Mouse (Mus musculus) forebrain, embryonic 15.5 days (tissue): ENCODE results near the gene Dlg2. TPM values are rescaled to one million over a fixed set of nuclear protein-coding genes. Genes with fewer than 3 reads are reported as not detected.

Source experiments
- ATAC-seq: fragments of 200-750 bp; cut with Nextera tagmentation; replicated peaks from 2 replicates; pipeline ENCODE4 v1.8.0; 2017; ENCODE audit warnings: mild to moderate bottlenecking, moderate TSS enrichment, moderate library complexity
- H3K27ac ChIP-seq: fragments of 300-500 bp; sonication (generic); replicated peaks from 2 replicates; pipeline ENCODE4 v1.5.1; 2015; ENCODE audit warnings: mild to moderate bottlenecking, inconsistent platforms
- H3K27me3 ChIP-seq: fragments of 300-500 bp; sonication (generic); 2 replicates; pipeline ENCODE4 v1.6.1; 2015; ENCODE audit warnings: inconsistent platforms
- H3K36me3 ChIP-seq: fragments of 300-500 bp; sonication (generic); 2 replicates; pipeline ENCODE4 v1.6.1; 2015; ENCODE audit warnings: mild to moderate bottlenecking, inconsistent platforms
- H3K4me1 ChIP-seq: fragments of 300-500 bp; sonication (generic); 2 replicates; pipeline ENCODE4 v1.6.1; 2015; ENCODE audit warnings: inconsistent platforms
- H3K4me2 ChIP-seq: fragments of 300-500 bp; sonication (generic); replicated peaks from 2 replicates; pipeline ENCODE4 v1.6.1; 2015; ENCODE audit warnings: mild to moderate bottlenecking, inconsistent platforms
- H3K4me3 ChIP-seq: fragments of 300-500 bp; sonication (generic); 2 replicates; pipeline ENCODE4 v1.5.1; 2015; ENCODE audit warnings: mild to moderate bottlenecking, inconsistent platforms
- H3K9ac ChIP-seq: fragments of 300-500 bp; sonication (generic); replicated peaks from 2 replicates; pipeline ENCODE4 v1.6.1; 2015; ENCODE audit warnings: mild to moderate bottlenecking, inconsistent platforms
- H3K9me3 ChIP-seq: fragments of 300-500 bp; sonication (generic); 2 replicates; pipeline ENCODE4 v1.6.1; 2016; ENCODE audit warnings: inconsistent platforms
- WGBS: fragments of 180-500 bp; shearing (Covaris S2); methylation state at CpG from one replicate; pipeline ENCODE4 v1.1.7; 2015; ENCODE audit warnings: mixed read lengths; 5-methylcytosine and 5-hydroxymethylcytosine counted together
- polyA plus RNA-seq: library from polyadenylated mRNA; unstranded; fragments of >200 nt; fragmentation: Nextera tagmentation; extraction: Ambion mirVana; gene quantifications from 2 replicates; pipeline ENCODE4 v1.2.1, GENCODE M21; 2015

Dlg2 gene
- polyA plus RNA-seq, 1 experiment from 2014 or later = 24.5 TPM

- Histone ChIP-seq H3K4me3 (no peak overlapping the region), H3K27me3 (no peaks in the 10 kb centered on the region), H3K4me2 (no peak overlapping the region), H3K4me1 (no peaks in the 10 kb centered on the region), H3K36me3 (no peaks in the 10 kb centered on the region), H3K9me3 (no peaks in the 10 kb centered on the region), H3K9ac (no peak overlapping the region), H3K27ac (no peak overlapping the region)
- 95% methylated on average over 3 of the region's 3 CpGs for WGBS
- ATAC-seq = no peak
These were observed 2006.9 kb downstream of the Dlg2 start for GRCm38 (mm10) chr7:92483346-92483745.

- no peaks in the 10 kb centered on the region for H3K27me3 ChIP-seq
- H3K27ac ChIP-seq = no peak overlapping the region
- H3K4me3 ChIP-seq = no peak overlapping the region
- WGBS = 64% methylated on average over 3 of the region's 3 CpGs
- H3K36me3 ChIP-seq = no peaks in the 10 kb centered on the region
- no peaks in the 10 kb centered on the region for H3K4me1 ChIP-seq
- no peak overlapping the region for H3K4me2 ChIP-seq
- ATAC-seq = no peak
- no peak overlapping the region for H3K9ac ChIP-seq
- no peaks in the 10 kb centered on the region for H3K9me3 ChIP-seq
These were observed 2009.6 kb downstream of the Dlg2 start for GRCm38 (mm10) chr7:92485881-92486710.

- H3K4me1 ChIP-seq = no peaks in the 10 kb centered on the region
- no peak for ATAC-seq
- no peaks in the 10 kb centered on the region for H3K27me3 ChIP-seq
- no peak overlapping the region for H3K9ac ChIP-seq
- 93% methylated on average over 4 of the region's 4 CpGs for WGBS
- H3K27ac ChIP-seq = no peak overlapping the region
- H3K4me2 ChIP-seq = no peak overlapping the region
- H3K4me3 ChIP-seq = no peak overlapping the region
- no peaks in the 10 kb centered on the region for H3K36me3 ChIP-seq
- no peaks in the 10 kb centered on the region for H3K9me3 ChIP-seq
These were observed 2010.4 kb downstream of the Dlg2 start for GRCm38 (mm10) chr7:92486878-92487277.

GRCm38 (mm10) chr7:92492262-92492661, 2015.8 kb downstream of the Dlg2 start:
- Histone ChIP-seq H3K4me2 (no peak overlapping the region), H3K9me3 (no peaks in the 10 kb centered on the region), H3K4me3 (no peak overlapping the region), H3K27me3 (no peaks in the 10 kb centered on the region), H3K4me1 (no peaks in the 10 kb centered on the region), H3K27ac (no peak overlapping the region), H3K36me3 (no peaks in the 10 kb centered on the region), H3K9ac (no peak overlapping the region)
- no peak for ATAC-seq
- 100% methylated on average over 1 of the region's 1 CpGs for WGBS

- H3K4me3 ChIP-seq = no peak overlapping the region
- H3K27me3 ChIP-seq = no peaks in the 10 kb centered on the region
- ATAC-seq = no peak
- H3K4me1 ChIP-seq = no peaks in the 10 kb centered on the region
- no peak overlapping the region for H3K9ac ChIP-seq
- H3K36me3 ChIP-seq = no peaks in the 10 kb centered on the region
- no peak overlapping the region for H3K4me2 ChIP-seq
- H3K27ac ChIP-seq = no peak overlapping the region
- 91% methylated on average over 2 of the region's 2 CpGs for WGBS
- H3K9me3 ChIP-seq = no peaks in the 10 kb centered on the region
These were observed 2017.0 kb downstream of the Dlg2 start for GRCm38 (mm10) chr7:92493521-92493920.

Other genes with a start within 250 kb of the Dlg2 start
- not detected in 2 replicates for gene Ccdc83, start 210.9 kb upstream of the Dlg2 start, polyA plus RNA-seq
- 0.97 and 1.2 TPM in 2 replicates for gene Sytl2, start 174.4 kb upstream of the Dlg2 start, polyA plus RNA-seq
- gene Ccdc89, start 50.1 kb upstream of the Dlg2 start, polyA plus RNA-seq = 1.3 and 1.5 TPM in 2 replicates
- 33.3 and 38.1 TPM in 2 replicates for gene Crebzf, start 33.9 kb upstream of the Dlg2 start, polyA plus RNA-seq
- gene Tmem126a, start 19.4 kb upstream of the Dlg2 start, polyA plus RNA-seq = 108 and 112 TPM in 2 replicates
- 33.1 and 34.9 TPM in 2 replicates for gene Tmem126b, start 671 bp upstream of the Dlg2 start, polyA plus RNA-seq